Mouse (Mus musculus) hindbrain, embryonic 13.5 days (tissue): ENCODE data around the gene Znhit1. TPM values are rescaled to one million over a fixed set of nuclear protein-coding genes. Genes with fewer than 3 reads are reported as not detected.
"Not testable (repeated sequence)": the region's sequence is repeated elsewhere in the genome, so short reads cannot be mapped to it uniquely, and the experiment has no call there.

ENCODE experiments used
- ATAC-seq: fragments of 200-750 bp; cut with Nextera tagmentation; 2 replicates; pipeline ENCODE4 v1.8.0; 2017; ENCODE audit warnings: moderate TSS enrichment; ENCODE audit not compliant: low FRiP score
- H3K27ac ChIP-seq: fragments of 300-500 bp; sonication (generic); 2 replicates; pipeline ENCODE4 v1.5.1; 2015; ENCODE audit warnings: inconsistent platforms, mild to moderate bottlenecking, moderate library complexity
- H3K27me3 ChIP-seq: fragments of 300-500 bp; sonication (generic); 2 replicates; pipeline ENCODE4 v1.6.1; 2015; ENCODE audit warnings: mild to moderate bottlenecking, inconsistent platforms
- H3K36me3 ChIP-seq: fragments of 300-500 bp; sonication (generic); 2 replicates; pipeline ENCODE4 v1.6.1; 2015; ENCODE audit warnings: mild to moderate bottlenecking, inconsistent platforms
- H3K4me1 ChIP-seq: fragments of 300-500 bp; sonication (generic); replicated peaks from 2 replicates; pipeline ENCODE4 v1.6.1; 2015; ENCODE audit warnings: inconsistent platforms
- H3K4me2 ChIP-seq: fragments of 300-500 bp; sonication (generic); 2 replicates; pipeline ENCODE4 v1.6.1; 2015; ENCODE audit warnings: inconsistent platforms, mild to moderate bottlenecking, moderate library complexity
- H3K4me3 ChIP-seq: fragments of 300-500 bp; sonication (generic); 2 replicates; pipeline ENCODE4 v1.5.1; 2015; ENCODE audit warnings: mild to moderate bottlenecking, inconsistent platforms
- H3K9ac ChIP-seq: fragments of 300-500 bp; sonication (generic); 2 replicates; pipeline ENCODE4 v1.6.1; 2015; ENCODE audit warnings: mild to moderate bottlenecking, inconsistent platforms
- H3K9me3 ChIP-seq: fragments of 300-500 bp; sonication (generic); 2 replicates; pipeline ENCODE4 v1.6.1; 2016; ENCODE audit warnings: inconsistent platforms
- WGBS: fragments of 180-500 bp; shearing (Covaris S2); methylation state at CpG from one replicate; pipeline ENCODE4 v1.1.7; 2015; 5-methylcytosine and 5-hydroxymethylcytosine counted together
- polyA plus RNA-seq: library from polyadenylated mRNA; unstranded; fragments of >200 nt; fragmentation: Nextera tagmentation; extraction: Ambion mirVana; gene quantifications from 2 replicates; pipeline ENCODE4 v1.2.1, GENCODE M21; 2015

Gene Znhit1
- polyA plus RNA-seq, 1 experiment from 2014 or later = 109 TPM

- Histone ChIP-seq H3K27me3 (no peaks in the 10 kb centered on the region), H3K27ac (peak overlapping the region; percentile 93), H3K4me3 (peak overlapping the region; percentile 68), H3K4me1 (peaks cover 30% of the 10 kb centered on the region), H3K9me3 (no peaks in the 10 kb centered on the region), H3K9ac (peak overlapping the region; percentile 86), H3K4me2 (peak overlapping the region; percentile 82), H3K36me3 (peaks cover 50% of the 10 kb centered on the region)
- ATAC-seq = peak; percentile 59; the same call in 1 of the 2 replicates
- WGBS = under 1% methylated on average over 10 of the region's 10 CpGs
Observed at GRCm38 (mm10) chr5:136962501-136962900, 25.3 kb downstream of the Znhit1 start.

DNA sequence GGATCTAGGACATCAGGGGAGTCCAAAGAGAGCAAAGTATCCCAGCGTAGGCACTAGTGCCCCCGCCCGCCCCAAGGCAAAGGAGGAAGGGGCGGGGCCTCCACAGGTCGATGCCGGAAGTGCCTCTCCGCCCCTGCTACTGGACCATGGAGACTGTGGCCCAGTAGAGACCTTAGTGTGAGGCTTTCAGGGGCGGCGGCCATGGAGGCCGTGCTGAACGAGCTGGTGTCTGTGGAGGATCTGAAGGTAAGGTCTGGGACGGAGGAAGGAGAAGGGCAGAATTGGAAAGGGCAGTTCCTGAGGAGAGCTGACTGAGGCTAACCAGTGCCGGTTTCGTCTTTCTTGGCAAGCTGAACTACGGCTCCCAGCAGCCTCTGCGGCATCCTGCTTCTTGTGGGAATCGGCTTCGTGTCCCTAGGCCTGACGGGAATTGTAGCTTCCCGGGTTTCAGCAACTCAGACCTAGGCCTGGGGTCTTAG is 25.8 kb downstream of the Znhit1 start:
- ATAC-seq = peak; percentile 93
- 2% methylated on average over 20 of the region's 20 CpGs for WGBS
- peaks cover 30% of the 10 kb centered on the region for H3K4me1 ChIP-seq
- peaks cover 50% of the 10 kb centered on the region for H3K36me3 ChIP-seq
- H3K4me3 ChIP-seq = peak overlapping the region; percentile 68
- no peaks in the 10 kb centered on the region for H3K27me3 ChIP-seq
- H3K9ac ChIP-seq = peak overlapping the region; percentile 86
- H3K4me2 ChIP-seq = peak overlapping the region; percentile 82
- H3K27ac ChIP-seq = peak overlapping the region; percentile 93
- no peaks in the 10 kb centered on the region for H3K9me3 ChIP-seq

- Histone ChIP-seq H3K9ac (peak overlapping the region; percentile 86), H3K9me3 (no peaks in the 10 kb centered on the region), H3K4me1 (peaks cover 35% of the 10 kb centered on the region), H3K4me2 (peak overlapping the region; percentile 82), H3K27ac (peak overlapping the region; percentile 93), H3K27me3 (no peaks in the 10 kb centered on the region), H3K36me3 (peaks cover 50% of the 10 kb centered on the region), H3K4me3 (peak overlapping the region; percentile 68)
- ATAC-seq = peak; percentile 15; the same call in 1 of the 2 replicates
- WGBS = 19% methylated on average over 5 of the region's 5 CpGs
Observed at GRCm38 (mm10) chr5:136961334-136961982, 26.4 kb downstream of the Znhit1 start.

DNA sequence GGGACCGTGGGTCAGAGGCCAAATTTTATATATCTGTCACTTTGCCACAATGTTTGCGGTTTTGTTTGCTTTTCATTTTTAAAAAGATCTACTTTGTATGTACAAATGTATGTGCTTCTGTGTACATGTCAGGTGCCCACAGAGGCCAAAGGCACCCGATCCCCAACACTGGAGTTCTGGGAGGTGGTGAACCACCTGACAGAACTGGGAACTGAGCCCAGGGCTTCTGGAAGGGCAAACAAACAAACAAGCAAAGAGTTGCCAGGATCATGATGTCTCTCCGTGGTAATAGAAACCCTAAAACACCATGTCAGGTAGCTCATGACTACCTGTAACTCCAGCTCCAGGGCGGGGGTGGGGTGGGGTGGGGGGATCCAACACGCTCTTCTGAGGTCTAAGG is 27.8 kb downstream of the Znhit1 start:
- Histone ChIP-seq H3K4me2 (no peak overlapping the region), H3K4me1 (peaks cover 45% of the 10 kb centered on the region), H3K9ac (no peak overlapping the region), H3K9me3 (no peaks in the 10 kb centered on the region), H3K27me3 (no peaks in the 10 kb centered on the region), H3K4me3 (no peak overlapping the region), H3K36me3 (peaks cover 36% of the 10 kb centered on the region), H3K27ac (no peak overlapping the region)
- ATAC-seq = no peak
- WGBS = 95% methylated on average over 6 of the region's 6 CpGs

GRCm38 (mm10) chr5:136958991-136959605 is 28.7 kb downstream of the Znhit1 start:
- no peaks in the 10 kb centered on the region for H3K27me3 ChIP-seq
- no peaks in the 10 kb centered on the region for H3K9me3 ChIP-seq
- H3K9ac ChIP-seq = peak overlapping the region; percentile 1; the same call in 1 of the 2 replicates
- WGBS = 56% methylated on average over 5 of the region's 5 CpGs
- no peak for ATAC-seq
- no peak overlapping the region for H3K4me3 ChIP-seq
- H3K4me2 ChIP-seq = no peak overlapping the region
- H3K4me1 ChIP-seq = peaks cover 54% of the 10 kb centered on the region
- peaks cover 27% of the 10 kb centered on the region for H3K36me3 ChIP-seq
- no peak overlapping the region for H3K27ac ChIP-seq

GRCm38 (mm10) chr5:136957250-136957649 is 30.6 kb downstream of the Znhit1 start:
- Histone ChIP-seq H3K4me2 (no peak overlapping the region), H3K9me3 (no peaks in the 10 kb centered on the region), H3K4me1 (peaks cover 54% of the 10 kb centered on the region), H3K27me3 (no peaks in the 10 kb centered on the region), H3K4me3 (no peak overlapping the region), H3K27ac (no peak overlapping the region), H3K9ac (no peak overlapping the region), H3K36me3 (peaks cover 17% of the 10 kb centered on the region)
- 92% methylated on average over 1 of the region's 1 CpGs for WGBS
- ATAC-seq = no peak

- H3K9ac ChIP-seq = no peak overlapping the region; the same call in 1 of the 2 replicates
- no peaks in the 10 kb centered on the region for H3K27me3 ChIP-seq
- no peak overlapping the region for H3K27ac ChIP-seq
- H3K4me1 ChIP-seq = peaks cover 43% of the 10 kb centered on the region
- WGBS = 85% methylated on average over 4 of the region's 4 CpGs
- no peak for ATAC-seq
- no peak overlapping the region for H3K4me2 ChIP-seq
- H3K9me3 ChIP-seq = no peaks in the 10 kb centered on the region
- no peak overlapping the region for H3K4me3 ChIP-seq
- H3K36me3 ChIP-seq = peaks cover 17% of the 10 kb centered on the region
Observed at GRCm38 (mm10) chr5:136955622-136956021, 32.2 kb downstream of the Znhit1 start.

DNA sequence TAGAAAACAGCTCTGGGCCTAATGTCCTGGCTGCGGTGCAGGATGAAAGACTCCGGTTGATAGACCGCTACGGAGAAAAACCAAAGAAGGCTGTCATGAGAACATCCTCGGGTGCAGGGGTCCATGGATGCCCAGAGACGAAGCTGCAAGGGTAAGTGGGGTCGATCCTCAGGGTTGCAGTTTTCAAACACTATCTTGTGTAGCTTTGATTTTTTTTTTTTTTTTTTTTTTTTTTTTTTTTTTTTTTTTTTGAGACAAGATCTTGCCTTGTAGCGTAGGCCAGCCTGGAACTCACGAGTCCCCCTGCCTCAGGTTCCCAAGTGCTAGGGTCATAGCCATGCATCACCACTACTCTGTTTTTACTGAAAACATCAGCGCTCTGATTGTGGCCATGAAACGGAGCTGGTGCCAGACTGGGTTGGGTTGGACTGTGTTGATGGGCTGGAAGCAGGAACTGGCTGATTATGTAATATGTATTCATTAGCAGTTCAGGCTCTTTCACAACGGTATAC is 34.3 kb downstream of the Znhit1 start:
- Histone ChIP-seq H3K4me3 (peak overlapping the region; percentile 75), H3K4me1 (peaks cover 36% of the 10 kb centered on the region), H3K9ac (peak overlapping the region; percentile 87), H3K9me3 (no peaks in the 10 kb centered on the region), H3K36me3 (peaks cover 14% of the 10 kb centered on the region), H3K27me3 (no peaks in the 10 kb centered on the region), H3K27ac (peak overlapping the region; percentile 85), H3K4me2 (peak overlapping the region; percentile 79)
- ATAC-seq = no peak; the same call in 1 of the 2 replicates
- WGBS = 3% methylated on average over 12 of the region's 12 CpGs

- H3K9me3 ChIP-seq = no peaks in the 10 kb centered on the region
- H3K4me2 ChIP-seq = peak within 1 kb of the TSS; percentile 79
- peak; percentile 97 for ATAC-seq
- H3K36me3 ChIP-seq = peaks cover 14% of the 10 kb centered on the region
- WGBS = under 1% methylated on average over 23 of the region's 23 CpGs
- H3K4me3 ChIP-seq = peak within 1 kb of the TSS; percentile 75
- peaks cover 34% of the 10 kb centered on the region for H3K4me1 ChIP-seq
- H3K9ac ChIP-seq = peak within 1 kb of the TSS; percentile 87
- H3K27me3 ChIP-seq = no peaks in the 10 kb centered on the region
- peak within 1 kb of the TSS; percentile 85 for H3K27ac ChIP-seq
Observed at GRCm38 (mm10) chr5:136953015-136953414, 34.8 kb downstream of the Znhit1 start, which contains the start of gene Fis1. Fis1 (plus strand) TSS chr5:136953275.

GRCm38 (mm10) chr5:136952153-136952552 is 35.7 kb downstream of the Znhit1 start:
- Histone ChIP-seq H3K4me3 (no peak overlapping the region), H3K9me3 (no peaks in the 10 kb centered on the region)
- no peak for ATAC-seq

DNA sequence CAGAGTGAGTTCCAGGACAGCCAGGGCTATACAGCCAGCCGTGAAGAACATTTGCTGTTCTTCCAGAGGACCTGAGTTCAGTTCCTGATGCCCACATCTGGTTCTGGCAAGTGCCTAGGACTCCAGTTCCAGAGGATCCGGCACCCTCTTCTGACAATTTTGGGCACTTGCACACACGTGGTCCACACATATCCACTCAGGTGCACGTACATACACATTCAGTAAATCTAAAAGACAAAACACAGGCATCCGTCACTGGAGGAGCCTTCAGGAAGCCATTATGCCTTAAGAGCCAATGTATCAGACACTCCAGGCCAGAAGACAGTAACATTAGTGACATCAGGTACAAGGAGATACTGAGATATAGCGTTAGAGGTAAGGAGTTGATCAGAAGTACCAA is 37.3 kb downstream of the Znhit1 start:
- peaks cover 25% of the 10 kb centered on the region for H3K4me1 ChIP-seq
- H3K36me3 ChIP-seq = no peaks in the 10 kb centered on the region
- no peak for ATAC-seq
- H3K9ac ChIP-seq = no peak overlapping the region; the same call in 1 of the 2 replicates
- H3K9me3 ChIP-seq = no peaks in the 10 kb centered on the region
- 91% methylated on average over 6 of the region's 6 CpGs for WGBS
- H3K4me3 ChIP-seq = no peak overlapping the region
- H3K27ac ChIP-seq = no peak overlapping the region
- H3K4me2 ChIP-seq = no peak overlapping the region
- no peaks in the 10 kb centered on the region for H3K27me3 ChIP-seq

More at GRCm38 (mm10) chr5:136952153-136952552, 35.7 kb downstream of the Znhit1 start:
- Histone ChIP-seq H3K4me1 (peaks cover 34% of the 10 kb centered on the region), H3K27ac (no peak overlapping the region), H3K9ac (no peak overlapping the region), H3K27me3 (no peaks in the 10 kb centered on the region), H3K36me3 (peaks cover 6% of the 10 kb centered on the region), H3K4me2 (peak overlapping the region; percentile 79; the same call in 1 of the 2 replicates)
- WGBS = 81% methylated on average over 4 of the region's 4 CpGs

GRCm38 (mm10) chr5:136949551-136950336 is 38.1 kb downstream of the Znhit1 start:
- H3K4me1 ChIP-seq = peaks cover 17% of the 10 kb centered on the region
- H3K27ac ChIP-seq, H3K9ac ChIP-seq, ATAC-seq, H3K4me2 ChIP-seq, H3K9me3 ChIP-seq, H3K4me3 ChIP-seq, H3K36me3 ChIP-seq, H3K27me3 ChIP-seq: not testable (repeated sequence)
- WGBS = 83% methylated on average over 14 of the region's 14 CpGs
